Mouse (Mus musculus) bone marrow, adult 2 months (tissue): ENCODE measurements around the gene Mdfi.

Experiments
- CTCF ChIP-seq: fragments of 200-500 bp; IDR thresholded peaks from 2 replicates; pipeline ENCODE4 v1.5.1; 2011; ENCODE audit warnings: low read length, control low read depth; ENCODE audit not compliant: control insufficient read depth, insufficient read depth
- POLR2A ChIP-seq: fragments of 200-500 bp; IDR thresholded peaks from 2 replicates; pipeline ENCODE4 v1.6.1; 2011; ENCODE audit warnings: low read depth, mild to moderate bottlenecking, control low read depth, low read length, borderline replicate concordance; ENCODE audit not compliant: control insufficient read depth

GRCm38 (mm10) chr17:47850035-47850434, 15.5 kb upstream of the Mdfi start:
- TF ChIP-seq CTCF (no peak), POLR2A (no peak)
